Mouse (Mus musculus): Measurements from ENCODE around the gene Zp1. TPM values are rescaled to one million over a fixed set of nuclear protein-coding genes. Genes with fewer than 3 reads are reported as not detected.

Gene Zp1
- total and polyA plus RNA-seq, 3 experiments, result 0.26 TPM; not detected in 2

- Histone ChIP-seq H3K9me3 (replicated peaks; ENCODE audit: low read length) (no peaks in the 10 kb centered on the region), H3K79me2 (replicated peaks; ENCODE audit: control insufficient read depth, extremely low read depth, insufficient read depth, poor library complexity, severe bottlenecking) (no peaks in the 10 kb centered on the region), H3K9ac (ENCODE audit: insufficient read depth, low read depth) (no peak overlapping the region), H3K27ac (ENCODE audit: insufficient read depth, low read depth) (no peak overlapping the region), H3K4me2 (ENCODE audit: insufficient read depth, low read depth, poor library complexity, severe bottlenecking) (no peak overlapping the region), H3K4me1 (ENCODE audit: control insufficient read depth in 1 of 2, insufficient read depth in 2 of 2) (0 out of 4 replicates have a peak, but pooled peaks cover 0 to 2% of the 10 kb centered on the region in 2 experiments), H3K36me3 (replicated peaks in 1 of 2; ENCODE audit: control insufficient read depth in 1 of 2, insufficient read depth in 1 of 2, low read length in 1 of 2) (no peaks in the 10 kb centered on the region), H3K27me3 (replicated peaks) (peaks cover 57% of the 10 kb centered on the region), H3K4me3 (replicated peaks in 1 of 3; ENCODE audit: low read depth in 2 of 3, low read length in 2 of 3, poor library complexity in 1 of 3) (no peak overlapping the region)
- peak; percentile 80 for DNase-seq (ENCODE audit: extremely low read depth)
- dilution Hi-C loops (cut with MboI; ENCODE audit: extremely low pct_ligation_motif_present, extremely low pct_unique_long_range_greater_than_20kb, low sequenced_read_pairs) (no loop called here), in situ Hi-C loops (cut with MboI; ENCODE audit: low pct_ligation_motif_present, low pct_unique_long_range_greater_than_20kb, low sequenced_read_pairs) (no loop called here)
- no peak for TF ChIP-seq E2F4 (IDR thresholded peaks at IDR 0.05; ENCODE audit: insufficient replicate concordance, low read depth, low read length)
- no peak for TF ChIP-seq GABPA (IDR thresholded peaks at IDR 0.05; ENCODE audit: insufficient replicate concordance, low read depth, low read length)
- no peak for TF ChIP-seq MAX (IDR thresholded peaks at IDR 0.05; ENCODE audit: low read length)
- no peak for TF ChIP-seq MXI1 (IDR thresholded peaks at IDR 0.05; ENCODE audit: low read depth, low read length)
- 0 out of 2 replicates have a peak, but pooled peaks have one; percentile 34 for TF ChIP-seq SIN3A (IDR thresholded peaks at IDR 0.05; ENCODE audit: low read length)
- 0 out of 2 replicates have a peak, but pooled peaks have one; percentile 20 for TF ChIP-seq IRF4 (IDR thresholded peaks at IDR 0.05; ENCODE audit: low read depth, low read length)
- TF ChIP-seq TCF12 (IDR thresholded peaks at IDR 0.05; ENCODE audit: low read depth, low read length), result no peak
- TF ChIP-seq MAZ (IDR thresholded peaks at IDR 0.05; ENCODE audit: low read depth, low read length), result no peak
- TF ChIP-seq KAT2A (IDR thresholded peaks at IDR 0.05; ENCODE audit: insufficient replicate concordance, low read length), result no peak
- TF ChIP-seq ZC3H11A (IDR thresholded peaks at IDR 0.05; ENCODE audit: low read depth, low read length), result peak; percentile 73
- TF ChIP-seq JUND (conservative IDR thresholded peaks at IDR 0.05; ENCODE audit: low read depth, low read length), result no peak
- peak; percentile 54 to 95; a peak in 3 of 4 replicates for TF ChIP-seq CTCF (conservative IDR thresholded peaks at IDR 0.05 in 1 of 2, IDR thresholded peaks at IDR 0.05 in 1 of 2; ENCODE audit: low read depth in 2 of 2, low read length in 2 of 2)
- no peak for TF ChIP-seq USF2 (conservative IDR thresholded peaks at IDR 0.05; ENCODE audit: low read depth, low read length)
- peak; percentile 97 for TF ChIP-seq RAD21 (IDR thresholded peaks at IDR 0.05; ENCODE audit: low read depth, low read length)
- no peak for TF ChIP-seq ELF1 (IDR thresholded peaks at IDR 0.05; ENCODE audit: low read depth, low read length)
- TF ChIP-seq SMC3 (IDR thresholded peaks at IDR 0.05; ENCODE audit: low read depth, low read length), result peak; percentile 92
Observed at GRCm38 (mm10) chr19:10959085-10959977, 38.9 kb upstream of the Zp1 start.

DNA sequence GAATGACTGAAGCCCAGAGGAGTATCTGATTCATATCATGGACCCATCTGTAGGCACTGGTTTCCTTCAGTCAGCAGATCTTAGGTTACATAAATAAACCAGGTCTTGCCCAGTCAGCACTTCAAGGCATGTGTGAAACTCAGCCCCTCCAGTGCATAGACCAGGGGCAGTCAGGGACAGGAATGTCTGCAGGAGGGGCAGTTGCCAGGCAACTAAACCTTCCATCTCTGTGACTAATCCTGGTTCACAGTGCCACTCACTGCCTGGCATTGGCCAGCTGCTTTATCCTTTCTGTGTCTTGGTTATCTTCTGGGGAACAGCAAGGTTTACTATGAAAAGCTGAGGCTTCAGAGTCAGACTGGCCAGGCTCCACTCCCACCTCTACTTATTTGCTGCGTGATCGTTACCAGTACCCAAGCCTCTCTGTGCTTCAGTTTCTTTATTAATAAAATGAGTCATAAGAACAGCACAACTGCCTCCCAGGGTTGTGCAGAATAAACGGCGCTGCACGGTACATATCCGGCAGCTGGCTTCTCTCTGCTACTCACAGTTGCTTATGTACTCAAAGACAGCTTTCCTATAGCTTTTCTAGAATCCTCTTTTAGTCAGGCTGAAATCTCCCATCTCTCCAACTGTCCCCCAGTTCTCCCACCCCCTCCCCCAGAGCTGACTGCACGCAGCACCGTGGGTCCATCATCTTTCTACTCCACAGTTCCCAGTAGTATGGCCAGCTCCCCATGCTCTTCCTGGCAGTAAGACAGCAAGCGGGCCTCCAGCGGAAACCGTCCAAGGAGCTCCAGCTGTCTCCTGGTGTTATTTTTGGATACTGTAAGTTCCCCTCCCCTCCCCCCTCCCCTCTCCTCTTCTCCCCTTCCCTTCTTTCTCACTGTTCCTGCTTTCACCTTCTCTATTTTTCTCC, 31.8 kb upstream of the Zp1 start:
- peaks cover under 1 to 10% of the 10 kb centered on the region in 2 experiments; a peak in 3 of 4 replicates for H3K4me1 ChIP-seq (ENCODE audit: control insufficient read depth in 1 of 2, insufficient read depth in 2 of 2)
- H3K36me3 ChIP-seq (replicated peaks in 1 of 2; ENCODE audit: control insufficient read depth in 1 of 2, insufficient read depth in 1 of 2, low read length in 1 of 2), result peaks cover 0 to 3% of the 10 kb centered on the region in 2 experiments
- no peak for TF ChIP-seq POLR2AphosphoS2 (IDR thresholded peaks at IDR 0.05; ENCODE audit: low read depth, low read length)
- TF ChIP-seq TCF12 (IDR thresholded peaks at IDR 0.05; ENCODE audit: low read depth, low read length), result no peak
- no peak for TF ChIP-seq SIN3A (IDR thresholded peaks at IDR 0.05; ENCODE audit: low read length)
- TF ChIP-seq USF1 (IDR thresholded peaks at IDR 0.05; ENCODE audit: low read depth, low read length), result no peak
- no peak for TF ChIP-seq JUN (IDR thresholded peaks at IDR 0.05; ENCODE audit: insufficient read depth, low read depth, low read length)
- TF ChIP-seq EP300 (IDR thresholded peaks at IDR 0.05; ENCODE audit: low read length), result no peak
- TF ChIP-seq MXI1 (IDR thresholded peaks at IDR 0.05; ENCODE audit: low read depth, low read length), result no peak
- TF ChIP-seq MAX (IDR thresholded peaks at IDR 0.05; ENCODE audit: low read length), result no peak
- no peak for TF ChIP-seq ELF1 (IDR thresholded peaks at IDR 0.05; ENCODE audit: low read depth, low read length)
- TF ChIP-seq UBTF (IDR thresholded peaks at IDR 0.05; ENCODE audit: low read depth, low read length), result no peak
- TF ChIP-seq GABPA (IDR thresholded peaks at IDR 0.05; ENCODE audit: insufficient replicate concordance, low read depth, low read length), result no peak
- no peak for TF ChIP-seq CHD1 (IDR thresholded peaks at IDR 0.05; ENCODE audit: low read depth, low read length)
- no peak for TF ChIP-seq HCFC1 (IDR thresholded peaks at IDR 0.05; ENCODE audit: low read depth, low read length)
- TF ChIP-seq IRF4 (IDR thresholded peaks at IDR 0.05; ENCODE audit: low read depth, low read length), result no peak
- H3K9me3 ChIP-seq (replicated peaks; ENCODE audit: low read length), result no peaks in the 10 kb centered on the region
- H3K27ac ChIP-seq (ENCODE audit: insufficient read depth, low read depth), result no peak overlapping the region
- dilution Hi-C loops (cut with MboI; ENCODE audit: extremely low pct_ligation_motif_present, extremely low pct_unique_long_range_greater_than_20kb, low sequenced_read_pairs) (no loop called here), in situ Hi-C loops (cut with MboI; ENCODE audit: low pct_ligation_motif_present, low pct_unique_long_range_greater_than_20kb, low sequenced_read_pairs) (no loop called here)
- no peak overlapping the region for H3K9ac ChIP-seq (ENCODE audit: insufficient read depth, low read depth)
- H3K27me3 ChIP-seq (replicated peaks), result peaks cover 36% of the 10 kb centered on the region
- no peak for DNase-seq (ENCODE audit: extremely low read depth)
- peaks cover 17% of the 10 kb centered on the region for H3K79me2 ChIP-seq (replicated peaks; ENCODE audit: control insufficient read depth, extremely low read depth, insufficient read depth, poor library complexity, severe bottlenecking)
- H3K4me2 ChIP-seq (ENCODE audit: insufficient read depth, low read depth, poor library complexity, severe bottlenecking), result no peak overlapping the region
- no peak overlapping the region for H3K4me3 ChIP-seq (replicated peaks in 1 of 3; ENCODE audit: low read depth in 2 of 3, low read length in 2 of 3, poor library complexity in 1 of 3)
